Comparison of ENCODE assay signal across 20 mouse cellular contexts in genomic region chr4:32798976-32799375, GRCm38 (mm10). TPM values are rescaled to one million over a fixed set of nuclear protein-coding genes. Genes with fewer than 3 reads are reported as not detected.
DNase-seq lines count a peak whose midpoint lies in the region; ATAC-seq and TF ChIP-seq lines count a peak whose summit lies in the region.
"Had no signal": no experiment of that assay in that cellular context is flagged by ENCODE, and none has a peak within 500 bp of the region (broad histone marks: within the 10 kb centered on the region; RNA-seq: fewer than 3 reads in every experiment).

No protein-coding gene starts in this region.

- H3K9me3 ChIP-seq in liver, embryonic 15.5 days (replicated peaks) = no peaks in the 10 kb centered on the region
- H3K9me3 ChIP-seq in MEL (replicated peaks; ENCODE audit: insufficient read depth, low read length) = no peaks in the 10 kb centered on the region
- H3K9me3 ChIP-seq: embryonic facial prominence, embryonic 12.5 days; embryonic facial prominence, embryonic 15.5 days; forebrain, embryonic 12.5 days; forebrain, embryonic 15.5 days; hindbrain, embryonic 12.5 days; hindbrain, embryonic 15.5 days had no signal

- no peak for TF ChIP-seq RAD21 in MEL (IDR thresholded peaks at IDR 0.05; ENCODE audit: low read depth, low read length)

- no peak for ATAC-seq in liver, embryonic 15.5 days (ENCODE audit: insufficient read depth)
- no peak for ATAC-seq in granulocyte monocyte progenitor cell, adult 5-6 weeks (replicated peaks; ENCODE audit: poor library complexity, severe bottlenecking)
- ATAC-seq: Patski had no signal

- no peak for TF ChIP-seq CTCF in MEL (IDR thresholded peaks at IDR 0.05 in 2 of 3, conservative IDR thresholded peaks at IDR 0.05 in 1 of 3; ENCODE audit: control insufficient read depth in 1 of 3, insufficient read depth in 1 of 3, low read depth in 2 of 3, low read length in 3 of 3, poor library complexity in 1 of 3, severe bottlenecking in 1 of 3)

- no peaks in the 10 kb centered on the region for H3K27me3 ChIP-seq in liver, embryonic 15.5 days
- H3K27me3 ChIP-seq in MEL (ENCODE audit: control insufficient read depth in 1 of 2, insufficient read depth in 2 of 2, low read length in 2 of 2) = no peaks in the 10 kb centered on the region
- H3K27me3 ChIP-seq: embryonic facial prominence, embryonic 12.5 days; embryonic facial prominence, embryonic 15.5 days; forebrain, embryonic 12.5 days; forebrain, embryonic 15.5 days; hindbrain, embryonic 12.5 days; hindbrain, embryonic 15.5 days; Patski had no signal

- H3K9ac ChIP-seq in liver, embryonic 15.5 days = no peak overlapping the region
- peak overlapping the region; percentile 92; the same call in 1 of the 2 replicates for H3K9ac ChIP-seq in MEL (ENCODE audit: control insufficient read depth, low read depth, low read length, poor library complexity, severe bottlenecking)

- H3K4me2 ChIP-seq in liver, embryonic 15.5 days = peak overlapping the region; percentile 13; the same call in 1 of the 2 replicates

- no peak for TF ChIP-seq POLR2A in MEL (IDR thresholded peaks at IDR 0.05; ENCODE audit: control insufficient read depth in 1 of 2, insufficient read depth in 1 of 2, low read depth in 1 of 2, low read length in 2 of 2, poor library complexity in 1 of 2)

- H3K4me1 ChIP-seq in liver, embryonic 15.5 days (replicated peaks) = peaks cover 15% of the 10 kb centered on the region
- peaks cover 0 to 5% of the 10 kb centered on the region in 2 experiments; a peak in 2 of 4 replicates for H3K4me1 ChIP-seq in MEL (ENCODE audit: control insufficient read depth in 1 of 2, insufficient read depth in 2 of 2, low read length in 2 of 2)

- 90% methylated on average over 4 of the region's 4 CpGs for WGBS in liver, embryonic 15.5 days (ENCODE audit: insufficient replicate concordance)

- H3K36me3 ChIP-seq in liver, embryonic 15.5 days (replicated peaks) = no peaks in the 10 kb centered on the region
- H3K36me3 ChIP-seq in MEL (ENCODE audit: control insufficient read depth in 1 of 2, insufficient read depth in 2 of 2, low read length in 2 of 2) = peaks cover 0 to 5% of the 10 kb centered on the region in 2 experiments; a peak in 2 of 4 replicates
- H3K36me3 ChIP-seq: embryonic facial prominence, embryonic 12.5 days; embryonic facial prominence, embryonic 15.5 days; forebrain, embryonic 12.5 days; hindbrain, embryonic 12.5 days had no signal

- no peak overlapping the region for H3K27ac ChIP-seq in liver, embryonic 15.5 days (replicated peaks)
- H3K27ac ChIP-seq in MEL (ENCODE audit: control insufficient read depth, low read depth, low read length) = no peak overlapping the region

- no peak for DNase-seq in liver
- DNase-seq in MEL (ENCODE audit: low read depth, low spot score) = no peak
- DNase-seq in gonadal fat pad, adult 2 months (ENCODE audit: low read depth) = peak; percentile 60
- DNase-seq in spleen, postnatal 14 days (ENCODE audit: low spot score in 2 of 2) = no peak
- DNase-seq: adrenal gland, postnatal 10 days; adrenal gland, postnatal 36 days; cerebellum, adult 18-20 months; cerebellum, adult 9-10 months; cerebellum, postnatal 25 days; gastrocnemius, postnatal 25 days; heart, adult 11 months had no signal

- no peak for TF ChIP-seq EP300 in MEL (IDR thresholded peaks at IDR 0.05; ENCODE audit: low read depth in 1 of 2, low read length in 2 of 2)

- no peaks in the 10 kb centered on the region; the same call in 1 of the 2 replicates for H3K79me2 ChIP-seq in MEL (ENCODE audit: control insufficient read depth, insufficient read depth, low read length, poor library complexity)

- H3K4me3 ChIP-seq in liver, embryonic 15.5 days (replicated peaks) = no peak overlapping the region
- peak overlapping the region in 1 of 2 experiments; percentile 69; a peak in 1 of 4 replicates for H3K4me3 ChIP-seq in MEL (ENCODE audit: control insufficient read depth in 1 of 2, insufficient read depth in 1 of 2, low read depth in 2 of 2, low read length in 2 of 2)

TF ChIP-seq in MEL, 35 proteins besides CTCF, POLR2A, EP300 and RAD21:
- no peak for TF ChIP-seq USF1 (IDR thresholded peaks at IDR 0.05; ENCODE audit: low read depth, low read length)
- no peak for TF ChIP-seq GATA1 (IDR thresholded peaks at IDR 0.05; ENCODE audit: low read depth, low read length)
- no peak for TF ChIP-seq GABPA (IDR thresholded peaks at IDR 0.05; ENCODE audit: low read depth, low read length)
- TF ChIP-seq RCOR1 (IDR thresholded peaks at IDR 0.05; ENCODE audit: low read depth, low read length) = no peak
- no peak for TF ChIP-seq MEF2A (IDR thresholded peaks at IDR 0.05; ENCODE audit: extremely low read depth, insufficient replicate concordance, low read depth, low read length, poor library complexity, severe bottlenecking)
- TF ChIP-seq ETS1 (IDR thresholded peaks at IDR 0.05; ENCODE audit: low read depth, low read length) = no peak
- no peak for TF ChIP-seq TBP (IDR thresholded peaks at IDR 0.05; ENCODE audit: low read depth, low read length)

RNA-seq across cellular contexts. Expression of gene Lyrm2, which starts 1.1 kb away (rescaled TPM):
- polyA plus RNA-seq in liver, embryonic 15.5 days (2015; fragmentation: Nextera tagmentation; extraction: Ambion mirVana) = 24.4 and 28.7 TPM in 2 replicates
- total RNA-seq in MEL (2012; rRNA removed) = 30.8 and 37.7 TPM in 2 replicates
- 10 to 100 TPM in 1 of 2 experiments, not detected in 1; 18.0 TPM for polyA plus RNA-seq in MEL (2012; ENCODE audit: insufficient read depth in 1 of 2, insufficient read length in 2 of 2, low read depth in 1 of 2, low replicate concordance in 2 of 2, missing spikeins in 1 of 2)
- 15.0 and 23.7 TPM in 2 replicates for polyA plus RNA-seq in gonadal fat pad, adult 2 months (2012; rRNA removed)
- total RNA-seq in granulocyte monocyte progenitor cell, adult 5-6 weeks (2014; fragmentation: Nextera tagmentation) = 19.6 and 28.0 TPM in 2 replicates
- 40.2 and 82.2 TPM in 2 replicates for total RNA-seq in granulocyte monocyte progenitor cell, adult 5-6 weeks (2017)
